Mouse (Mus musculus): ENCODE results near the gene Tep1.
"Not testable (repeated sequence)": the region's sequence is repeated elsewhere in the genome, so short reads cannot be mapped to it uniquely, and the experiment has no call there.

The Tep1 gene

GRCm38 (mm10) chr14:50868211-50868610 lies 2.1 kb downstream of the Tep1 start:
- DNase-seq: no peak

DNA sequence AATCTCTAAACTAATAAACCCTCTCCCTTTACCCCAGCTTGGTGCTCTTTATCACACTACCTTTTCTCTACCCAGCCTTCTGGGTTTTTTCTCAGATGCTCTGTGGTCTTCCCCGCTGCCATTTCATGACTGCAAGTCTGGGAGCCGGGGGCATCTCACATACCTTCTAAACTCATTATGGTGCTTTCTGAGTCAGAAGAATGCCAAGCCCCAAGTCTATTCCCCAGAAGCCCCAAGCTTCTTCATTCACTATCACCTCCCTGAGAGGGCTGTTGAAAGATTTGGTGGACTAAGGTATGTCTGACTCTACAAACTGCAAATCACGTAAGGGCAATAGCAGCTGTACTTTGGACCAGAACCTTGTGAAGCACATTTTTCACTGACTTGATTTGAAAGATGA lies 3.4 kb downstream of the Tep1 start:
- no peak for DNase-seq

DNA sequence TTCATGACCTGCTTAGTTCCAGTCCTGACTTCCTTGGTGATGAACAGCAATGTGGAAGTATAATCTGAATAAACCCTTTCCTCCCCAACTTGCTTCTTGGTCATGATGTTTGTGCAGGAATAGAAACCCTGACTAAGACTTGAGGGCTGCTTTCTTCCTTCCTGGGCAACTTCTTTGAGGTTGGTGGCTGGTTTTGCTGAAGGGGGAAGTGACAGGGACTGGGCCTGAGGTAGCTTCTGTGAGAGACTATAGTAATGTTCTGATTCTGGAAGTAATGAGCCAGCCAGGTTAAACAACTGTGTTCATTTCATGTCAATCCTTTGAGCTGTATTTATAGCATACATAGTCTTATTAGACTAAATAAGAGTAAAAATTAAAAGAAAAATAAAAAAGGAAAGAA lies 5.4 kb downstream of the Tep1 start:
- DNase-seq: not testable (repeated sequence)

DNA sequence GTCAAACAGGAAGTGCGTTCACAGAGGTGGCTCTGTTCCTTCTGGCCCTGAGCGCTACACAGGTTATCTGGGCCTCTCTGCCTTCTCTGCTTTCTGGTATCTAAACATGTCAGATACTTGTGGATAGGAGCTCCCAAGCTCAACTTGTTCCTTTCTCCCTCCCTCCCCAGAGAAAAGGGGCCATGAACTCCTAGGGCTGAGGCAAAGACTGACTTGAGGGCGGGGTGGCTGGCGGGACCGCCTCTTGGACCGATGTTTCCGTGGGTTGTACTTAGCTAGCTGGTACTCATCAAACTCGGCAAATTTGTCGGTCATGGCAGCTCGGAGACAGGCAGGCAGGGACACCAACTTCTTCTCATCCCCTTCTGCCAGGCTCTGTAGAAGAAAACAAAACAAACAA lies 7.7 kb downstream of the Tep1 start:
- no peak for DNase-seq

DNA sequence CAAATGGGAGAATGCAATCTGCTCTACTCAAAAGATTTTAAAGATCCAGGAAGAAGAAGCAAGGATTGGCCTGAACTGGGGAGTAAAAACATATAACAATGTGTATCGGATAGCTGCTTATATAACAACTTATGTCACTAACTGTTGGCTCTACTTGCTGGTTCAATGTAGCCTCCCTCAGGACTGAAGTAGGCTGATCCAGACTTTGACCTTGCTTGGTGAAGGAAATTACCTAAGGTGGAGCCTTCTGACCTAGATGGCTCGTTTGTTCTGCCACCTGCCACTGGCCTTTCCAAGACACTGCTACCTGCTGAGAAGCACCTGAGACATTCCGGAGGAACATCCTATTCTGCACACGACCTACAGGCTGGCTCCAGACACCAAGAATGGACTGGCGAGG lies 14.6 kb downstream of the Tep1 start:
- DNase-seq: no peak

- peak; percentile 45 to 55 for DNase-seq
Observed at GRCm38 (mm10) chr14:50837236-50837635, 33.1 kb downstream of the Tep1 start.

DNA sequence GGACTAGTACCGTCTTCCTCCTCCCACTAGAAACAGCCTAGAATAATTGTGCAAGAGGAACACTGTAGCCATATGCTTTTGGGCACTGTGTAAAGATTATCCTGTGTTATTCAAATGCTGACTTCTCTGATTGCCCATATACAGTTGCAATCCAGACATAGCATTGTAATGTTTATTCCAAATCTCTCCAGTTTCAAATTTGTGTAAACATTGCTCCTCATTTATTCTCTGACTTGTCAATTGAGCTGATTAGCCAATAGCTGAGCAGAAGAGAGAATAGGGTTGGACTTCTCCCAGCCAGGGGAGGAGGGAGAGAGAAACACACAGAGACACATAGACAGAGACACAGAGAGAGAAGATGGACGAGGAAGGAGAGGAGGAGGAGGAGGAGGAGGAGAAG lies 35.9 kb downstream of the Tep1 start:
- DNase-seq: peak; percentile 17 to 45

DNA sequence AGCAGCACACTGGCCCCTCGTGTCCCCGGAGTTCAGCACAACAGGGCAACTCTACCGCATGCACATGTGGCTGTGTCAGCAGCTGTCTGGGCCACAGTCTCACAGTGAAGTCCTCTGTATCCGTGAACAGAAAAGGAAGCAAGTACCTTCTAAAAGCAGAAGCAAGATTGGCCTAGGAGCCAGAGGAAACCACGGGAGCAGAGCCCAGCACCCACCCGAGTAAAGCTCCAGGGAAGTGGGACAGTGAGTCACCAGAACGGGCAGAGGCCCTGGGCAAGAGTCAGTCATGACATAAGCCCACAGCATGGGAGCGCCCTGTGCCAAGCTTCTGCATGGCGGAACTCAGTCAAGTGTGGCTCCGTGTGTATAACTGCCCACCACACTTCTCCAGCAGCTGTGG lies 36.4 kb downstream of the Tep1 start:
- peak; percentile 78 to 81 for DNase-seq

- DNase-seq: no peak
Observed at GRCm38 (mm10) chr14:50829878-50830277, 40.5 kb downstream of the Tep1 start.

GRCm38 (mm10) chr14:50826579-50826978 lies 43.8 kb downstream of the Tep1 start:
- no peak for DNase-seq

GRCm38 (mm10) chr14:50824219-50824618 lies 46.1 kb downstream of the Tep1 start:
- no peak for DNase-seq

DNA sequence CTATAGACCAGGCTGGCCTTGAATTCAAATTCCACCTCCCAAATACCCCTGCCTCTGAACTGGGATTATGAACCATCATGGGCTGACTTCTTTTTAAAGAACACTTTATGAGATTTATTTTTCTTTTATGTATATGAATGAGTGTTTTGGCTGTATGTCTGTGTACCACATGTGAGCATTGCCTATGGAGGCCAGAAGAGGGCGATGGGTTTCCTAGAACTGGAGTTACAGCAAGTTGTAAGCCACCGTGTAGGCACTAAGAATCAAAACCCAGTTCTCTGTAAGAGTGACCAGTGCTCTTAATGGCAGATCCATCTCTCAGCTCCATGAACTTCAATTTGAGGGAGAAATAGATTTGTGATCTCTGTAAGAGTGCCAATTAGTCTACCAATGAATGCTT lies 47.1 kb downstream of the Tep1 start:
- no peak for DNase-seq

DNA sequence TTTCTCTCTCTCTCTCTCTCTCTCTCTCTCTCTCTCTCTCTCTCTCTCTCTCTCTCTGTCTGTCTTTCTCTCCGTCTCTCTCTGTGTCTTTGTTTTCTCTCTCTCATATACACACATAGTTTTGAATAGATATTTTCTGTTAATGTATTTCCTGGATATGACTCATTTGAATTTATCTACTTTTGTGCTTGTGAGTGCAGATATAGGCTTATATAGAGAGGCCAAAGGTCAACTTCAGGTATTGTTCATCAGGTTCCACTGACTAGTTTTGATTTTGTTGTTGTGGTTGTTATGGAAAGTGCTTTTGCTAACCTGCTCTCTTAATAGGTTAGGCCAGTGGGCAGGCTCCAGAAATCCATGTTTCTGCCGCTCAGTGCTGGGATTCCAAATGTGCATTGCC lies 57.3 kb downstream of the Tep1 start:
- DNase-seq: no peak

GRCm38 (mm10) chr14:50807487-50808072 lies 62.8 kb downstream of the Tep1 start, which contains the start of the genes Ccnb1ip1 and Parp2:
Gene Ccnb1ip1, minus strand, starts transcription at chr14:50807732.
Gene Parp2, plus strand, starts transcription at chr14:50807841.
- DNase-seq: peak; percentile 95 to 98

- DNase-seq: not testable (repeated sequence)
Observed at GRCm38 (mm10) chr14:50806469-50806868, 63.9 kb downstream of the Tep1 start.

DNA sequence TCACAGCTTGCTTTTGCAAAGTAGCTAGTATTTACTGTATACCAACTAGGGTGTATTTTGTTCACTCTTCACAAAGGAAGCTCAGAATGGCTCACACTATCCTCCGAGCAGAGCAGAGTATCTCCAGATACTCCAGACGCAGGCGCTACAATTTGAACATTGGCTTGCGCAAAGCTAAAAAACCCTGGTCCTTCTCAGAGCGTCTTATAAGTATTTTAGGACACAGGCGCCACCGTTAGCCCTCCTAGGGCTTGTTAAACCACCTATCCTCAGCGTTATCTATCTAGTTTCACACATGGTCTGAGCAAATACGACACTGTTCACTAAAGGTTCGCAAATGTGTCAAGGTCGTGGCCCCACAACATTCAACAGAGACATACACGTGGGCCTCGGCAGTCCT lies 65.7 kb downstream of the Tep1 start:
- no peak for DNase-seq

DNA sequence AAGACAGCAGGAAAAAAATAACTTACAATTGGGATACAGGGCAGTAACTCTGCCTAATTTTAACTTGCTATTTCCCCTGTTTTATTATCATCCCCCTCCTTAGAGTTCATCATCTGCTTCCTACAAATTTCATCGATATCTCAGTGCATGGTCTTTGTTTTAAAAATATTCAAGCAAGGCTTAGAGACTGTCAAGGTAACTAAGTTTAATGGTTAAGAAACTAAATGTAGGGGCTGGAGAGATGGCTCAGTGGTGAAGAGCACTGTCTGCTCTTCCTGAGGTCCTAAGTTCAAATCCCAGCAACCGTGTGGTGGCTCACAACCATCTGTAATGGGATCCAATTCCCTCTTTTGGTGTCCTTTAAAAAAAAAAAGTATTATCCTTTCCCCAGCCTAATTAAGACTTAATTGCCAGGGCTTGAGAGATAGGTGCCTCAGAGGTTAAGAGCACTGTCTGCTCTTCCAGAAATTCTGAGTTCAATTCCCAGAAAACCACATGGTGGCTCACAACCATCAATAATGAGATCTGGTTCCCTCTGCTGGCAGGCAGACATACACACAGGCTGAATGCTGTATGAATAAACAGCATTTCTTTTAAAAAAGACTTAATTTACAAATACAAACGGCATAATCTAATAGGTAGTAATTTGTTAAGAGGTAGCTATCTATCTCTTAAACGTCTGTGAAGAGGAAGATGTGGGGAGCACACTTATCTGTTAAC lies 67.4 kb downstream of the Tep1 start:
- DNase-seq: peak; percentile 52 to 66

DNA sequence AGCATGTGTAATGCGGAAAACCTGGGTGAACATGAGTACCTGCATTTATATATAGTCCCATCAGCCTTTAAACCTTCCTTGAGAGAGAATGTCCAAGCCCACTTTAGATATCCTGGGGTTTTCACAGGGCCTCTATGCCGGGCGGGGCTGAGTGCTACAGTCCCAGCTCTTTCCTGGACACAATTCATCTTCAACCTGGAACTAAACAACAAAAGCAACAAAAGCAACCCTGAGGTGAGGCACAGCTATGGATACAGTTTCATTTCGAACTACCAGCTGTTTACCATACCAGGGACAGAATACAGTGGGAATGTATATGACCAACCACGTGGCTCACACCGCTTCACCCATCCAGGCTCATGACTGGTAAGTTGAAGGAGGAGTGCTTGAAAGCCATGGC lies 67.9 kb downstream of the Tep1 start:
- no peak for DNase-seq

DNA sequence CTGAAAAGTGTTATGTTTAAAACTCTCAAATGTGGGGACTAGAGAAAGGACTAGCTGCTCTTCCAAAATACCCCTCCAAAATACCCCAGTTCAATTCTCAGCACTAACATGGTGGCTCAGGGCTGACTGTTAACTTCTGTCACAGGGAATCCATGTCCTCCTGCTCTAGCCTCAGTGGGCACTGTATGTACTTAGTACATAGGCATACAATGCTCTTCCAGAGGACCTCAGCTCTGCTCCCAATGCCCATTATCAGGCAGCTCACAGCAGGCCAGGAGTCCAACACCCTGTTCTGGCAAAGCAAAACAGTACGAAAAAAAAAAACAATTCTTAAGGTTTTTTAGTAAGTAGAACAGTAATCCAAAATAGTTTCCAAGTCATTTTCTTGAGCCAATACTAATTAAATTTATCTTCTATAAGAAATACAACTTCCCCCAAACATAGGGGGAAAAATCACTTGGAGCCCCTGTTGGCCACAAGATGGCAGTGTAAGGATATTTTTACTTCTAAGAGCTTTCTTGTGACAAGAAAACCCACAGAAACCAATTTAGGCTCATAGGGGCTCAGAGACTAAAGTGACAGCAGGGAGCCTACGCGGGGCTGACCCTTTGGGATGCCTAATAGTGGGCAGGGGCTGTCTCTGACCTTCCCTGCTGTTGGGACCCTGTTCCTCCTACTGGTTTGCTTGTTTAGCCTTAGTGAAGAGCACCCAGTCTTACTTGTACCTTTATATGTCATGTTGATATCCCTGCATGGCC lies 70.7 kb downstream of the Tep1 start:
- peak; percentile 59 to 76 for DNase-seq

- peak; percentile 44 to 53 for DNase-seq
Observed at GRCm38 (mm10) chr14:50798512-50798911, 71.8 kb downstream of the Tep1 start.

- DNase-seq: no peak
Observed at GRCm38 (mm10) chr14:50796464-50796863, 73.9 kb downstream of the Tep1 start.

GRCm38 (mm10) chr14:50795965-50796364 lies 74.4 kb downstream of the Tep1 start:
- no peak for DNase-seq

DNA sequence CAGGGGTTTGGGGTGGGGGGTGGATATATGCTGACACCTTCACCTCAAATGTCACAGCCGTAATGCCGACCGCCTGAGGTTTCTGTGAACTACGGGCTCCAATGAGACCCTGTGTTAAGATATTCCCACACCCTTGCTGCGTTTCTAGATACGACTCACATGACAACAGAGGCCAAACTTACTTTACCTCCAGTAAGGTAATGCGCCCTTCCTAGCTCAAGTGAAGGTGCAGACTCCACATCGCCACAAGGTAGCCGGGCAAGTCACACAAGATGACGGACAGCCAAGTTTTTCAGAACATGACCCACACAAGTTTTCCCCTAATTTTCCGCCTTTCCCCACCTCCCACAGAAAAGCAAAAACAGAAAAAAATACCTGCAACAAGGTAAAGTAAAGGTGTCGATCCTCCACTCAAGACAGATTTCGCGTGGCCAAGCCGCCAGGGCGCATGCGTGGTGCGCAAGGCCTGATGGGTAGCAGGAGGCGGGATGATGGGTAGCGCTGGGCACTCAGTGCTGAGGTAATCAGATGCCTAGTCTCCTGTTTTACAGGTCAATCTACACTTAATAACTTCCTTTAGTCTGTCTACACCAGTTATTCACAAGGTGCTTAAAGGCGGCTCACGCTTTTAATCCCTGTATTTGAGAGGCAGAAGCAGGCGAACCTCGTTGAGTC lies 75.0 kb downstream of the Tep1 start:
- DNase-seq: no peak
